Mouse (Mus musculus): ENCODE data around the gene Mcm2.

DNA sequence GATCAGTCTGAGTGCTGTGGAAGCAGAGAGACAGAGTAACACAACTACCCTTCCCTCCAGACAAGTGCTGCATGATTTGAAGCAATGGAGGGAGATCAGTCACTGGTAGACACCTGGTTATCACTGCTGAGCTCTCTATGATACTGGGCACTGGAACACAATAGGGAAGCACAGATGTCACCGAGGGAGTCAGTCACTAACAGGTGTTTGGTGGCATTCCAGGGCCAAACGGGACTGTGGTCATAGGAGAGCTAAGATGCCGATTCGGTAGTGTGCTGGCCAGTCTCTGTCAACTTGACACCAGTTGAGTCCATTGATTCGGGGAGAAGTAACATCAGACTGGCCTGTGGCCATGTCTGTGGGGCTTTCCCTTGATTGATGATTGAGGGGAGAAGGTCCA, 44.1 kb downstream of the Mcm2 start:
- TF ChIP-seq POLR2A (IDR thresholded peaks at IDR 0.05; ENCODE audit: borderline replicate concordance, extremely low read depth, insufficient read depth, insufficient read length, poor library complexity, severe bottlenecking) (no peak), CTCF (IDR thresholded peaks at IDR 0.05; ENCODE audit: borderline replicate concordance, extremely low read depth, insufficient read depth, insufficient read length) (no peak)

Data from brain, embryonic 14.5 days (tissue).